Mouse (Mus musculus): ENCODE measurements at regions not wholly inside any gene's neighbourhood (a gene's known extent, or its start where the extent isn't known, plus 50 kb on each side); places are given as distances from the start of the nearest gene placed in this dataset.

GRCm38 (mm10) chr9:13988901-13989300, 161.4 kb downstream of the Fam76b start:
- TF ChIP-seq CTCF (IDR thresholded peaks at IDR 0.05; ENCODE audit: control insufficient read depth, insufficient read depth, low read length), result no peak
- TF ChIP-seq POLR2A (IDR thresholded peaks at IDR 0.05; ENCODE audit: borderline replicate concordance, control insufficient read depth, low read depth, low read length), result no peak
- Histone ChIP-seq H3K4me3 (replicated peaks; ENCODE audit: control insufficient read depth, low read depth, low read length) (no peak overlapping the region), H3K4me1 (ENCODE audit: control insufficient read depth, insufficient read depth, low read length) (no peaks in the 10 kb centered on the region), H3K27ac (ENCODE audit: control insufficient read depth, insufficient read depth, low read depth, low read length, poor library complexity) (no peak overlapping the region)
- 68% methylated on average over 4 of the region's 4 CpGs for WGBS

- TF ChIP-seq POLR2A (IDR thresholded peaks at IDR 0.05; ENCODE audit: borderline replicate concordance, control insufficient read depth, low read depth, low read length) (no peak), CTCF (IDR thresholded peaks at IDR 0.05; ENCODE audit: control insufficient read depth, insufficient read depth, low read length) (no peak)
These were observed 163.4 kb downstream of the Fam76b start for GRCm38 (mm10) chr9:13990960-13991359.

DNA sequence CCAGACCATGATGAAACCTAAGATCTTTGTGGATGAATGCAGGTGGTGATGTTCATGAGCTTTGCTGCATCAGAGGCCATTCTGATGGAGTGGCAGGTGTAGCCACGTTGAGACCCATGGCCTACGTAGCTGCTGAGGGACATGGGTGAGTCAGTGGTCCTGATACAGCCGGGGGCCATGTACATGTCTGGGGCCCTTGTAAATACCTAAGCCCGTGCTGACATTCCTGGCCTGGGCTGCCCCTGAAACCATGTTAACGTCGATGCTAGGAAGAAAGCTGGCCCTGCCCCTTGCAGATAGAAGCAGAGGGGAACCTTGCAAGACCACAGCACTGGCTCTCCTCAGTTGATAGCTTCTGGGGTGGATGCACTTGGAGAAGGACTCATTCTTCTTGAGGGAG, 165.2 kb downstream of the Fam76b start:
- 76% methylated on average over 6 of the region's 6 CpGs for WGBS
- TF ChIP-seq CTCF (IDR thresholded peaks at IDR 0.05; ENCODE audit: control insufficient read depth, insufficient read depth, low read length) (no peak), POLR2A (IDR thresholded peaks at IDR 0.05; ENCODE audit: borderline replicate concordance, control insufficient read depth, low read depth, low read length) (no peak)
- H3K4me3 ChIP-seq (replicated peaks; ENCODE audit: control insufficient read depth, low read depth, low read length), result no peak overlapping the region
- H3K27ac ChIP-seq (ENCODE audit: control insufficient read depth, insufficient read depth, low read depth, low read length, poor library complexity), result no peak overlapping the region
- no peaks in the 10 kb centered on the region for H3K4me1 ChIP-seq (ENCODE audit: control insufficient read depth, insufficient read depth, low read length)

More at GRCm38 (mm10) chr9:13990960-13991359, 163.4 kb downstream of the Fam76b start:
- no peak overlapping the region for H3K4me3 ChIP-seq (replicated peaks; ENCODE audit: control insufficient read depth, low read depth, low read length)
- WGBS, result 13% methylated on average over 7 of the region's 7 CpGs
- H3K4me1 ChIP-seq (ENCODE audit: control insufficient read depth, insufficient read depth, low read length), result no peaks in the 10 kb centered on the region
- H3K27ac ChIP-seq (ENCODE audit: control insufficient read depth, insufficient read depth, low read depth, low read length, poor library complexity), result no peak overlapping the region

- TF ChIP-seq POLR2A (IDR thresholded peaks at IDR 0.05; ENCODE audit: borderline replicate concordance, control insufficient read depth, low read depth, low read length), result no peak
- TF ChIP-seq CTCF (IDR thresholded peaks at IDR 0.05; ENCODE audit: control insufficient read depth, insufficient read depth, low read length), result no peak
- no peaks in the 10 kb centered on the region; the same call in 1 of the 2 replicates for H3K4me1 ChIP-seq (ENCODE audit: control insufficient read depth, insufficient read depth, low read length)
- H3K27ac ChIP-seq (ENCODE audit: control insufficient read depth, insufficient read depth, low read depth, low read length, poor library complexity), result no peak overlapping the region
- 72% methylated on average over 4 of the region's 4 CpGs for WGBS
- no peak overlapping the region for H3K4me3 ChIP-seq (replicated peaks; ENCODE audit: control insufficient read depth, low read depth, low read length)
These were observed 171.8 kb downstream of the Fam76b start for GRCm38 (mm10) chr9:13999358-13999757.

DNA sequence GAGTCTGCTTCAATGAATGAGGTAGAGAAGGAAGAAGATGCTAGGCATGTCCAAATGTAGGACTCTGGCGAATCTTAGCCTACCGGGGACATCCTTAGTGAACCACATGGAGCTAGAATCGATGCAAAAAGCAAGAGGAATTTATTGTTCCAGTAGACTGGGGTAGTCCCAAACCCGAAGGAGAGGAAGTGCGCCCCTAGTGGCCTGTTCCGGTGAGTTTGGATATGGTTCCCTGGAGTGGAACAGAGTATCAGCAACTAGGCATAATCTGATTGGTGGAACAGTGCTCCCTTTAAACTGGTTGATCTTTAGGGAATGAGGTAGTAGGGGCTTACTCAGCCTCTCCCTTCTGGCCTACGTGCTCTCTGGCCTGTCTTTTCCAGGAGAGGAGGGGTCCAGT, 174.0 kb downstream of the Fam76b start:
- TF ChIP-seq POLR2A (IDR thresholded peaks at IDR 0.05; ENCODE audit: borderline replicate concordance, control insufficient read depth, low read depth, low read length) (no peak), CTCF (IDR thresholded peaks at IDR 0.05; ENCODE audit: control insufficient read depth, insufficient read depth, low read length) (peak; percentile 21; the same call in 1 of the 2 replicates)
- WGBS, result 76% methylated on average over 7 of the region's 7 CpGs
- no peak overlapping the region for H3K4me3 ChIP-seq (replicated peaks; ENCODE audit: control insufficient read depth, low read depth, low read length)
- H3K4me1 ChIP-seq (ENCODE audit: control insufficient read depth, insufficient read depth, low read length), result no peaks in the 10 kb centered on the region; the same call in 1 of the 2 replicates
- H3K27ac ChIP-seq (ENCODE audit: control insufficient read depth, insufficient read depth, low read depth, low read length, poor library complexity), result no peak overlapping the region

GRCm38 (mm10) chr9:14002236-14002635, 174.7 kb downstream of the Fam76b start:
- no peak overlapping the region for H3K27ac ChIP-seq (ENCODE audit: control insufficient read depth, insufficient read depth, low read depth, low read length, poor library complexity)
- TF ChIP-seq CTCF (IDR thresholded peaks at IDR 0.05; ENCODE audit: control insufficient read depth, insufficient read depth, low read length), result no peak
- no peak for TF ChIP-seq POLR2A (IDR thresholded peaks at IDR 0.05; ENCODE audit: borderline replicate concordance, control insufficient read depth, low read depth, low read length)
- no peaks in the 10 kb centered on the region; the same call in 1 of the 2 replicates for H3K4me1 ChIP-seq (ENCODE audit: control insufficient read depth, insufficient read depth, low read length)
- H3K4me3 ChIP-seq (replicated peaks; ENCODE audit: control insufficient read depth, low read depth, low read length), result no peak overlapping the region
- WGBS, result 36% methylated on average over 2 of the region's 2 CpGs

DNA sequence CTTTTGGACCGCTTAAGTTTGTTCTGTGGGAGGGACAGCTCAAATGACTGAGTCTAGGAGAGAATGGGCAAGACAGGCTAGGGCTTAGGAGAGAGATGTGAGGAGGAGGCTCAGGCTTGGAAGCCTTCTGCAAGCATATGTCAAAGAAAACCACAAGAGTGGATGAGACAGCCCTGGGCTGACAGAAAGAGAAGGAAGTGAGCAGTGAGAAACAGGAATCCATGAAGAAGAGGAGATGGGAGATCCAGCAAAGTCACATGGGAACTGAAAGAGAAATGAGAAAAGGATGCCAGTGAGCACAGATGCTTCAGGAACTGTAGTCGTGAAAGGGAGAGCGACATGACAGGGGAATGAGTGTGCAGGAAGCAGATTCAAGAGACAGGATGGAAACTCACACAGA, 175.6 kb downstream of the Fam76b start:
- 48% methylated on average over 3 of the region's 3 CpGs for WGBS
- no peak for TF ChIP-seq CTCF (IDR thresholded peaks at IDR 0.05; ENCODE audit: control insufficient read depth, insufficient read depth, low read length)
- no peak for TF ChIP-seq POLR2A (IDR thresholded peaks at IDR 0.05; ENCODE audit: borderline replicate concordance, control insufficient read depth, low read depth, low read length)
- Histone ChIP-seq H3K4me3 (replicated peaks; ENCODE audit: control insufficient read depth, low read depth, low read length) (no peak overlapping the region), H3K4me1 (ENCODE audit: control insufficient read depth, insufficient read depth, low read length) (no peaks in the 10 kb centered on the region; the same call in 1 of the 2 replicates), H3K27ac (ENCODE audit: control insufficient read depth, insufficient read depth, low read depth, low read length, poor library complexity) (no peak overlapping the region)

DNA sequence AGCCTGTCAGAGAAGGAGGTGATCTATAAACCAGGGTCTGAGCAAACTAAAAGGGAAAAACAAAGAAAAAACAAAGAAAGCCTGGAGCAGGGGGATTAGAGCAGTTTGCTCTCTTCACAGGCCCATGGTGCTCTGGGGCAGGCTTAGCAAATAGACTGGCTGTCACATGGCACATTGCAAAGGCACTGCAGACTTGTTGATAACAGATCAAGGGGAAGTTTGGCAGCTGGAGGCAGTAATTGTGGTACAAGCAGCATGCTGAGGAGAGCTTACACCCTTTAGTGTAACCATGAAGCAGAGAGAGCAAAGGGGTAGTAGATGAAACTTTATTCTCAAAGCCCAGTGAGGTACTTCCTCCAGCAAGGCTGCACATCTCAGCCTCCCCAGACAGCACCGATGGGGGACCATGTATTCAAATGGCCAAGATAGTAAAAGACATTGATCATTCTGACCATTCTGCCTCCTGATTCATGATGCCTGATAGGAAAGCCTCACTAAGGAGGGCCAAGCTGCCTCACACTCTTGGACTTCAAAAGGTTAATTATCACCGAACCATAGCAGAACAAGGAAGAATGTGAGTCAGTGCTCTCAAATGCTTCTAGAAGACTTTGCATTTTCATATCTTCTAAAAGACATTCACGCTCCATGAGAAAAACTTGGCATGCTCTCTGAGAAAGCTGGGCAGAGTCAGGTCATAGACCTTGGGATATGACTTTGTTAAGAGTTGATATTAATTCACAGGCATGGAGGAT, 178.9 kb downstream of the Fam76b start:
- WGBS, result 46% methylated on average over 3 of the region's 3 CpGs
- TF ChIP-seq POLR2A (IDR thresholded peaks at IDR 0.05; ENCODE audit: borderline replicate concordance, control insufficient read depth, low read depth, low read length), result no peak
- no peak for TF ChIP-seq CTCF (IDR thresholded peaks at IDR 0.05; ENCODE audit: control insufficient read depth, insufficient read depth, low read length)
- H3K4me3 ChIP-seq (replicated peaks; ENCODE audit: control insufficient read depth, low read depth, low read length), result no peak overlapping the region
- no peak overlapping the region for H3K27ac ChIP-seq (ENCODE audit: control insufficient read depth, insufficient read depth, low read depth, low read length, poor library complexity)
- no peaks in the 10 kb centered on the region; the same call in 1 of the 2 replicates for H3K4me1 ChIP-seq (ENCODE audit: control insufficient read depth, insufficient read depth, low read length)
